Mouse (Mus musculus) intestine, embryonic 14.5 days (tissue): ENCODE data around the gene Foxl1. TPM values are rescaled to one million over a fixed set of nuclear protein-coding genes. Genes with fewer than 3 reads are reported as not detected.

Experiments used
- ATAC-seq: fragments of 200-750 bp; cut with Nextera tagmentation; replicated peaks from 2 replicates; pipeline ENCODE4 v1.8.0; 2017; ENCODE audit warnings: low read depth, moderate number of reproducible peaks, moderate TSS enrichment, moderate library complexity; ENCODE audit not compliant: low FRiP score, low TSS enrichment
- DNase-seq: peaks from one replicate; pipeline ENCODE4 v3.0.0-alpha.2; 2018; ENCODE audit warnings: low spot score
- H3K27ac ChIP-seq: fragments of 300-500 bp; sonication (generic); 2 replicates; pipeline ENCODE4 v1.5.1; 2014; ENCODE audit warnings: low read depth, mild to moderate bottlenecking, control low read depth
- H3K27me3 ChIP-seq: fragments of 300-500 bp; sonication (generic); replicated peaks from 2 replicates; pipeline ENCODE4 v1.6.1; 2014; ENCODE audit warnings: low read length, control low read depth; ENCODE audit not compliant: control insufficient read depth, insufficient read depth
- H3K36me3 ChIP-seq: fragments of 300-500 bp; sonication (generic); 2 replicates; pipeline ENCODE4 v1.6.1; 2014; ENCODE audit warnings: low read length, control low read depth; ENCODE audit not compliant: control insufficient read depth, insufficient read depth
- H3K4me1 ChIP-seq: fragments of 300-500 bp; sonication (generic); replicated peaks from 2 replicates; pipeline ENCODE4 v1.6.1; 2014; ENCODE audit warnings: low read length, control low read depth, mixed read lengths; ENCODE audit not compliant: control insufficient read depth, insufficient read depth
- H3K4me2 ChIP-seq: fragments of 300-500 bp; sonication (generic); 2 replicates; pipeline ENCODE4 v1.6.1; 2014; ENCODE audit warnings: low read length
- H3K4me3 ChIP-seq: fragments of 300-500 bp; sonication (generic); 2 replicates; pipeline ENCODE4 v1.5.1; 2014; ENCODE audit warnings: low read depth, low read length, control low read depth, mixed read lengths
- H3K9ac ChIP-seq: fragments of 300-500 bp; sonication (generic); 2 replicates; pipeline ENCODE4 v1.6.1; 2014; ENCODE audit warnings: mild to moderate bottlenecking, low read length
- H3K9me3 ChIP-seq: fragments of 300-500 bp; sonication (generic); 2 replicates; pipeline ENCODE4 v1.6.1; 2016; ENCODE audit warnings: low read length, control low read depth; ENCODE audit not compliant: control insufficient read depth
- whole genome bisulfite sequencing: fragments of 180-500 bp; shearing (Covaris S2); extraction: QIAGEN DNeasy Blood & Tissue Kit; methylation state at CpG from one replicate; pipeline ENCODE4 v1.1.7; 2014; 5-methylcytosine and 5-hydroxymethylcytosine counted together
- microRNA-seq: library from miRNA; unstranded; fragments of <30 nt; microRNA quantifications from one replicate; pipeline ENCODE4, GENCODE M21; 2016
- polyA plus RNA-seq: library from polyadenylated mRNA; unstranded; fragments of >200 nt; fragmentation: Nextera tagmentation; extraction: Ambion mirVana; gene quantifications from 2 replicates; pipeline ENCODE4 v1.2.1, GENCODE M21; 2014

The Foxl1 gene
- polyA plus RNA-seq, 1 experiment from 2014 or later, result 7.7 TPM

DNA sequence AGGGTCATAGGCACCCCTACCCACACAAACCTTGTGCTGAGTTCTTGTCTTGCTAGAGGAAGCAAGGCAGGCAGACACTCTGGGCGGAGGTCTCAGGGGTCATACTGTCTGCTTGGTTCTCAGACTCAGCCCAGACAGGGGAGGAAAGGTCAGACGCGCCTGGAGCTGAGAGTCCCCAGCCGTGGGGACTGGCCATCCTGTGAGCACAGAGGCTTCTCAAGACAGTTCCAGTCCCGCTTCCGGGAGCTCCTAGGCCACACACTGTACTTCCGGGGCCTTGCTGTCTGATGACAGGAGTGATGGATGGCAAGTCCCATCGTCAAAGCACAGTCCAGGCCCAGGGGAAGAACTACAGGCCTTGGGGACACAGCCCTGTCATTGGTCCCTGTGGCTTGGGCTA lies 44.8 kb downstream of the Foxl1 start:
- 65% methylated on average over 8 of the region's 8 CpGs for WGBS
- Histone ChIP-seq H3K27me3 (no peaks in the 10 kb centered on the region), H3K27ac (no peak overlapping the region), H3K4me3 (no peak overlapping the region), H3K4me2 (no peak overlapping the region), H3K9ac (no peak overlapping the region), H3K4me1 (peaks cover 15% of the 10 kb centered on the region), H3K9me3 (no peaks in the 10 kb centered on the region), H3K36me3 (no peaks in the 10 kb centered on the region)
- no peak for ATAC-seq
- no peak for DNase-seq

DNA sequence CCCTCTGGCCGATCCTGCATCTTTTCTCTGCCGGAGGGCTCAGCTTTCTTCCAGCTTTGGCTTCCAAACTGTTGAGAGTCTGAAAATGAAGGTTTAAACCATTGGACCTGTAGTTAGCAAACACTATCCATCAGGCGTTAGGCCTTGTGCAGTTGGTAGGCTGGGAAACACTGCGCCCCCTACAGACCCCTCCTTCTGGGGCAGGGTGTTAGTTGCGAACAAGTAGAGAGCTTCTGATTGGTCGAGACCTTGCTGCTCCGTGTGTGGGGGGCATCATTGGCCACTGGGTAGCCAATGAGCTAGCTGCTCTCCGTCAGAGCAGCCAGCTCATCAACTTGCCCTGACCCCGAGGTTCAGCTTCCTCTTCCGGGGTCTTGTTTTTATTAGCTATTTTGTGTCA lies 46.4 kb downstream of the Foxl1 start:
- no peak for ATAC-seq
- Histone ChIP-seq H3K4me1 (peaks cover 15% of the 10 kb centered on the region), H3K27me3 (no peaks in the 10 kb centered on the region), H3K4me3 (no peak overlapping the region), H3K4me2 (no peak overlapping the region), H3K9me3 (no peaks in the 10 kb centered on the region), H3K36me3 (no peaks in the 10 kb centered on the region), H3K27ac (no peak overlapping the region), H3K9ac (no peak overlapping the region)
- WGBS, result 65% methylated on average over 10 of the region's 10 CpGs
- DNase-seq, result no peak

- ATAC-seq, result no peak
- Histone ChIP-seq H3K4me1 (peaks cover 13% of the 10 kb centered on the region), H3K9me3 (no peaks in the 10 kb centered on the region), H3K9ac (no peak overlapping the region), H3K27ac (no peak overlapping the region), H3K27me3 (no peaks in the 10 kb centered on the region), H3K36me3 (no peaks in the 10 kb centered on the region), H3K4me3 (no peak overlapping the region), H3K4me2 (peak overlapping the region; percentile 6; the same call in 1 of the 2 replicates)
- 32% methylated on average over 29 of the region's 30 CpGs for WGBS
- peak; percentile 60 for DNase-seq
These were observed 47.2 kb downstream of the Foxl1 start for GRCm38 (mm10) chr8:121174721-121175539.

DNA sequence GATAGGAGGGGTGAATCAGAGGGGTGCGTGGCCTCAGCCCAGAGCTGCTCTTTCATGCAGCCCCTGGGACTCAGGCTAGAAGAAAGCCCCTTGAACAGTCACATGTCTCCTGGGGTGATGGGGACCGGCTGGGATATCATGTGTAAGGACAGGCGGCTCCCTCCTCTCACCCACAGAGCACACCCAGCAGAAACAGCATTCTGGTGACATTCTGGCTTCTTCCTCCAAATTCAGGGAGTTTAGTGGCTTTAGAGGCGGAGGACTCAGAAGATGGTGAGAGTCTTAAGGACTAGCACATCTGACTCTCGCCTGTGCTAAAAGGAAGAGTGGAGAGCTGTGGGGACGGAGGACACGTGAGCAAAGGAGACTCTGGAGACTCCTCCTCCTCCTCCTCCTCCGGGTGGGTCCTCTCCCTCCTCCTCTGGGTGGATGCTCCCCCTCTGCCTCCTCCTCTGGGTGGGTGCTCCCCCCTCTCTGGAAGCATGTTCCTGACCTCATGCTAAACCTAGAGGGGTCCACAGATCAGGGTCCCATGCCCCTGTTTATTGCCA lies 47.9 kb downstream of the Foxl1 start:
- no peak overlapping the region for H3K9ac ChIP-seq
- no peaks in the 10 kb centered on the region for H3K9me3 ChIP-seq
- DNase-seq, result no peak
- no peak for ATAC-seq
- no peaks in the 10 kb centered on the region for H3K27me3 ChIP-seq
- H3K4me1 ChIP-seq, result peaks cover 6% of the 10 kb centered on the region
- no peak overlapping the region for H3K27ac ChIP-seq
- H3K36me3 ChIP-seq, result no peaks in the 10 kb centered on the region
- no peak overlapping the region for H3K4me3 ChIP-seq
- WGBS, result 69% methylated on average over 7 of the region's 8 CpGs
- no peak overlapping the region for H3K4me2 ChIP-seq

GRCm38 (mm10) chr8:121176291-121176690 lies 48.6 kb downstream of the Foxl1 start:
- H3K9ac ChIP-seq, result no peak overlapping the region
- H3K4me1 ChIP-seq, result peaks cover 2% of the 10 kb centered on the region
- ATAC-seq (no peak), DNase-seq (no peak)
- WGBS, result 28% methylated on average over 3 of the region's 3 CpGs
- H3K4me2 ChIP-seq, result no peak overlapping the region
- H3K36me3 ChIP-seq, result no peaks in the 10 kb centered on the region
- H3K27me3 ChIP-seq, result no peaks in the 10 kb centered on the region
- H3K4me3 ChIP-seq, result no peak overlapping the region
- H3K27ac ChIP-seq, result no peak overlapping the region
- no peaks in the 10 kb centered on the region for H3K9me3 ChIP-seq

Small RNA genes within 50 kb of the gene (microRNA-seq; reads per million reads assigned to microRNA genes)
- not detected for gene Gm27530

Other genes starting within 250 kb of the Foxl1 start
- gene Foxf1, start 43.6 kb upstream of the Foxl1 start, polyA plus RNA-seq, result 129 and 149 TPM in 2 replicates
- 59.2 and 62.9 TPM in 2 replicates for gene Mthfsd, start 19.5 kb upstream of the Foxl1 start, polyA plus RNA-seq
- 0.43 and 0.48 TPM in 2 replicates for gene Foxc2, start 11.8 kb upstream of the Foxl1 start, polyA plus RNA-seq